Mouse (Mus musculus): ENCODE measurements around the gene Tdrd1. TPM values are rescaled to one million over a fixed set of nuclear protein-coding genes. Genes with fewer than 3 reads are reported as not detected.

Gene Tdrd1
- total RNA-seq, 2 experiments from 2014 or later: 0.07 TPM; not detected in 1

GRCm38 (mm10) chr19:56908472-56909270 is 82.7 kb downstream of the Tdrd1 start:
- no peak for ATAC-seq (ENCODE audit: poor library complexity, severe bottlenecking)

- no peak for ATAC-seq (ENCODE audit: poor library complexity, severe bottlenecking)
Measured at GRCm38 (mm10) chr19:56910561-56910960, 84.6 kb downstream of the Tdrd1 start.

- ATAC-seq (ENCODE audit: poor library complexity, severe bottlenecking): no peak
Measured at GRCm38 (mm10) chr19:56913761-56914160, 87.8 kb downstream of the Tdrd1 start.

GRCm38 (mm10) chr19:56914658-56915057 is 88.6 kb downstream of the Tdrd1 start:
- ATAC-seq (ENCODE audit: poor library complexity, severe bottlenecking): no peak

- no peak for ATAC-seq (ENCODE audit: poor library complexity, severe bottlenecking)
Measured at GRCm38 (mm10) chr19:56915084-56915483, 89.1 kb downstream of the Tdrd1 start.

Other genes starting within 250 kb of the Tdrd1 start
- gene Adrb1, start 104.0 kb upstream of the Tdrd1 start, total RNA-seq (2015): 0.09 and 0.11 TPM in 2 replicates
- gene Adrb1, start 104.0 kb upstream of the Tdrd1 start, total RNA-seq (2017): 0.07 and 0.16 TPM in 2 replicates
- 16.1 and 18.6 TPM in 2 replicates for gene Ccdc186, start 4.0 kb upstream of the Tdrd1 start, total RNA-seq (2015)
- gene Ccdc186, start 4.0 kb upstream of the Tdrd1 start, total RNA-seq (2017): 32.2 and 58.1 TPM in 2 replicates
- gene Vwa2, start 48.0 kb downstream of the Tdrd1 start, total RNA-seq (2015): not detected in 2 replicates
- not detected in 2 replicates for gene Vwa2, start 48.0 kb downstream of the Tdrd1 start, total RNA-seq (2017)
- not detected in 2 replicates for gene Afap1l2, start 182.0 kb downstream of the Tdrd1 start, total RNA-seq (2015)
- not detected in 2 replicates for gene Afap1l2, start 182.0 kb downstream of the Tdrd1 start, total RNA-seq (2017)

Measured in megakaryocyte, adult 5-6 weeks (primary cell).